In the genomic region with DNA sequence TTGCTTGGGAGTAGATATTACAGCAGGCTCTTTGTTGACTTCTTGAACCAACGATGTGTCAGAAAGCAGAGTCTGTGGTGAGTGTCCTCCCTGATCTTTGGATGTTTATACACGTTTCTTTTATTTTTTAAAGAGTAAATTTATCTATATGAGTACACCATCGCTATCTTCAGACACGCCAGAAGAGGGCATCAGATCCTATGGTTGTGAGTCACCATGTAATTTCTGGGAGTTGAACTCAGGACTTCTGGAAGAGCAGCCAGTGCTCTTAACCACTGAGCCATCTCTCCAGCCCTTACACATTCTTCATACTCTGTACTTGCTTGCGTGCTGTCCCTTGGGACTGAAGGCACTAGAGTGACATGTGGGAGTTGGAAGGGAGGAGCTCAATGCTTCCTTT, we compare ENCODE assay signal across 24 mouse cellular contexts. TPM values are rescaled to one million over a fixed set of nuclear protein-coding genes. Genes with fewer than 3 reads are reported as not detected.
"Had no signal": no experiment of that assay in that cellular context is flagged by ENCODE, and none has a peak within 500 bp of the region (broad histone marks: within the 10 kb centered on the region; RNA-seq: fewer than 3 reads in every experiment).

No protein-coding gene starts in this region.

- H3K4me3 ChIP-seq: limb, embryonic 13.5 days; liver, embryonic 15.5 days; midbrain, embryonic 10.5 days; myocyte; neural tube, embryonic 12.5 days; stomach, embryonic 15.5 days had no signal

- H3K9ac ChIP-seq: limb, embryonic 13.5 days; liver, embryonic 15.5 days; lung, embryonic 14.5 days; neural tube, embryonic 12.5 days; stomach, embryonic 15.5 days had no signal

- H3K27ac ChIP-seq: limb, embryonic 13.5 days; liver, embryonic 15.5 days; midbrain, embryonic 10.5 days; neural tube, embryonic 12.5 days; stomach, embryonic 15.5 days had no signal

- H3K4me1 ChIP-seq: limb, embryonic 13.5 days; liver, embryonic 15.5 days; midbrain, embryonic 10.5 days; neural tube, embryonic 12.5 days; stomach, embryonic 15.5 days had no signal

- DNase-seq: kidney, postnatal 14 days; layer of hippocampus, adult 9-11 months; layer of hippocampus, postnatal 36 days; left cerebral cortex, postnatal 4 days; lung, embryonic 14.5 days; lung, postnatal 10 days; lung, postnatal 4 days; midbrain, embryonic 14.5 days; right cerebral cortex, postnatal 14 days; thymus, adult 2 months; thymus, postnatal 25 days had no signal

- H3K9me3 ChIP-seq: limb, embryonic 13.5 days; liver, embryonic 15.5 days; neural tube, embryonic 12.5 days; stomach, embryonic 15.5 days had no signal

- H3K36me3 ChIP-seq: limb, embryonic 13.5 days; liver, embryonic 15.5 days; midbrain, embryonic 10.5 days; neural tube, embryonic 12.5 days; stomach, embryonic 15.5 days had no signal

- H3K4me2 ChIP-seq: limb, embryonic 13.5 days; liver, embryonic 15.5 days; lung, embryonic 14.5 days; neural tube, embryonic 12.5 days; stomach, embryonic 15.5 days had no signal

- H3K27me3 ChIP-seq: limb, embryonic 13.5 days; liver, embryonic 15.5 days; neural tube, embryonic 12.5 days; stomach, embryonic 15.5 days had no signal

RNA-seq across cellular contexts. Expression of a gene that starts 22.7 kb away (rescaled TPM):
- total RNA-seq: layer of hippocampus, postnatal 36 days; liver, adult 2 months; megakaryocyte, adult 5-6 weeks had no signal
- polyA plus RNA-seq: kidney, embryonic 14.5 days; large intestine, adult 2 months; limb, embryonic 13.5 days; liver, adult 2 months; liver, embryonic 15.5 days; lung, embryonic 14.5 days; midbrain, embryonic 10.5 days; myocyte; neural tube, embryonic 12.5 days; spleen, adult 2 months; stomach, embryonic 15.5 days; testis, adult 2 months; thymus, adult 2 months; urinary bladder, adult 2 months had no signal

RNA-seq across cellular contexts. Expression of a gene that starts 47.4 kb away (rescaled TPM):
- total RNA-seq: layer of hippocampus, postnatal 36 days; left cerebral cortex, postnatal 4 days; liver, adult 2 months; megakaryocyte, adult 5-6 weeks had no signal
- polyA plus RNA-seq: kidney, embryonic 14.5 days; large intestine, adult 2 months; limb, embryonic 13.5 days; liver, adult 2 months; liver, embryonic 15.5 days; lung, embryonic 14.5 days; midbrain, embryonic 10.5 days; midbrain, embryonic 14.5 days; myocyte; neural tube, embryonic 12.5 days; spleen, adult 2 months; stomach, embryonic 15.5 days; testis, adult 2 months; thymus, adult 2 months; urinary bladder, adult 2 months had no signal
